ENCODE assay signal across 8 mouse cellular contexts in genomic region chr19:33227004-33227403, GRCm38 (mm10).
DNase-seq lines count a peak whose midpoint lies in the region; ATAC-seq and TF ChIP-seq lines count a peak whose summit lies in the region.

No protein-coding gene starts in this region.

- no peaks in the 10 kb centered on the region for H3K27me3 ChIP-seq in heart, embryonic 12.5 days (replicated peaks)
- no peaks in the 10 kb centered on the region for H3K27me3 ChIP-seq in cerebellum, adult 2 months (ENCODE audit: control insufficient read depth, insufficient read depth, low read length)
- H3K27me3 ChIP-seq in kidney, adult 2 months (replicated peaks; ENCODE audit: control insufficient read depth, insufficient read depth, low read length), result no peaks in the 10 kb centered on the region
- H3K27me3 ChIP-seq in limb, embryonic 12.5 days, result 0 out of 2 replicates have a peak, but pooled peaks cover 3% of the 10 kb centered on the region
- no peaks in the 10 kb centered on the region for H3K27me3 ChIP-seq in midbrain, embryonic 15.5 days (replicated peaks)

- no peaks in the 10 kb centered on the region for H3K36me3 ChIP-seq in heart, embryonic 12.5 days
- H3K36me3 ChIP-seq in kidney, adult 2 months (ENCODE audit: control insufficient read depth, insufficient read depth, low read length), result no peaks in the 10 kb centered on the region
- H3K36me3 ChIP-seq in limb, embryonic 12.5 days, result no peaks in the 10 kb centered on the region
- no peaks in the 10 kb centered on the region for H3K36me3 ChIP-seq in midbrain, embryonic 15.5 days (replicated peaks)

- no peak for ATAC-seq in heart, embryonic 12.5 days (ENCODE audit: insufficient number of reproducible peaks, low FRiP score)
- ATAC-seq in limb, embryonic 12.5 days (ENCODE audit: insufficient number of reproducible peaks, insufficient read depth, low FRiP score, low TSS enrichment, low read depth), result peak; percentile 60; the same call in 1 of the 2 replicates
- ATAC-seq in midbrain, embryonic 15.5 days (replicated peaks), result peak; percentile 86

- H3K4me1 ChIP-seq in heart, embryonic 12.5 days (replicated peaks), result no peaks in the 10 kb centered on the region
- peaks cover 3% of the 10 kb centered on the region; the same call in 1 of the 2 replicates for H3K4me1 ChIP-seq in cerebellum, adult 2 months (ENCODE audit: control insufficient read depth, insufficient read depth, low read length)
- peaks cover 9% of the 10 kb centered on the region for H3K4me1 ChIP-seq in kidney, adult 2 months (ENCODE audit: control insufficient read depth, insufficient read depth, low read length)
- peaks cover 15% of the 10 kb centered on the region for H3K4me1 ChIP-seq in limb, embryonic 12.5 days (replicated peaks)
- peaks cover 27% of the 10 kb centered on the region for H3K4me1 ChIP-seq in midbrain, embryonic 15.5 days

- H3K4me3 ChIP-seq in heart, embryonic 12.5 days, result no peak overlapping the region
- no peak overlapping the region for H3K4me3 ChIP-seq in cerebellum, adult 2 months (replicated peaks; ENCODE audit: insufficient read depth, low read depth, low read length)
- no peak overlapping the region for H3K4me3 ChIP-seq in kidney, adult 2 months (ENCODE audit: insufficient read depth, low read depth, low read length)
- H3K4me3 ChIP-seq in limb, embryonic 12.5 days (replicated peaks), result no peak overlapping the region
- H3K4me3 ChIP-seq in midbrain, embryonic 15.5 days, result no peak overlapping the region

- peak; percentile 74 for TF ChIP-seq CTCF in cerebellum, adult 2 months (IDR thresholded peaks at IDR 0.05; ENCODE audit: borderline replicate concordance, insufficient read depth, low read depth, low read length)
- peak; percentile 69 for TF ChIP-seq CTCF in kidney, adult 2 months (conservative IDR thresholded peaks at IDR 0.05; ENCODE audit: insufficient read depth, insufficient read length, low read depth, low read length)

- H3K27ac ChIP-seq in heart, embryonic 12.5 days (ENCODE audit: poor library complexity, severe bottlenecking), result no peak overlapping the region
- H3K27ac ChIP-seq in cerebellum, adult 2 months (ENCODE audit: insufficient read depth, low read length), result no peak overlapping the region
- H3K27ac ChIP-seq in kidney, adult 2 months (ENCODE audit: insufficient read depth, low read depth, low read length), result no peak overlapping the region
- H3K27ac ChIP-seq in limb, embryonic 12.5 days, result no peak overlapping the region
- H3K27ac ChIP-seq in midbrain, embryonic 15.5 days, result no peak overlapping the region

- WGBS in heart, embryonic 12.5 days, result 9% methylated on average over 3 of the region's 3 CpGs
- under 1% methylated on average over 3 of the region's 3 CpGs for WGBS in cerebellum, adult 2 months
- WGBS in kidney, adult 2 months, result under 1% methylated on average over 3 of the region's 3 CpGs
- 3% methylated on average over 3 of the region's 3 CpGs for WGBS in limb, embryonic 12.5 days
- WGBS in midbrain, embryonic 15.5 days, result 2% methylated on average over 3 of the region's 3 CpGs

- peak; percentile 76 to 84 for DNase-seq in heart, adult 18-20 months
- peak; percentile 63 to 73 for DNase-seq in cerebellum, adult 2 months
- peak; percentile 51 to 68 for DNase-seq in frontal cortex, postnatal 36 days (ENCODE audit: low spot score in 2 of 2)
- DNase-seq in kidney, adult 2 months, result peak; percentile 85
- DNase-seq in spleen, adult 18-20 months, result peak; percentile 24 to 58

- H3K4me2 ChIP-seq in heart, embryonic 12.5 days, result no peak overlapping the region
- H3K4me2 ChIP-seq in limb, embryonic 12.5 days, result no peak overlapping the region
- no peak overlapping the region for H3K4me2 ChIP-seq in midbrain, embryonic 15.5 days

- H3K9me3 ChIP-seq in heart, embryonic 12.5 days (replicated peaks), result no peaks in the 10 kb centered on the region
- H3K9me3 ChIP-seq in limb, embryonic 12.5 days, result no peaks in the 10 kb centered on the region
- H3K9me3 ChIP-seq in midbrain, embryonic 15.5 days, result no peaks in the 10 kb centered on the region

- H3K9ac ChIP-seq in heart, embryonic 12.5 days, result no peak overlapping the region
- H3K9ac ChIP-seq in limb, embryonic 12.5 days (replicated peaks), result no peak overlapping the region
- H3K9ac ChIP-seq in midbrain, embryonic 15.5 days, result no peak overlapping the region

- no peak for TF ChIP-seq POLR2A in cerebellum, adult 2 months (IDR thresholded peaks at IDR 0.05; ENCODE audit: borderline replicate concordance, insufficient read depth, low read length)
- TF ChIP-seq POLR2A in kidney, adult 2 months (IDR thresholded peaks at IDR 0.05; ENCODE audit: low read depth, low read length), result no peak
